Mouse (Mus musculus) stomach, postnatal 0 days (tissue): Measurements from ENCODE around the gene Tagln2.

Experiments
- CTCF ChIP-seq: IDR thresholded peaks from 2 replicates; pipeline ENCODE4 v1.5.1; 2016; ENCODE audit warnings: antibody characterized with exemption, low read depth, mild to moderate bottlenecking, moderate library complexity
- EP300 ChIP-seq: optimal IDR thresholded peaks from 2 replicates; pipeline ENCODE3; 2016; ENCODE audit warnings: antibody characterized with exemption

GRCm38 (mm10) chr1:172504756-172505155 lies 4.9 kb downstream of the Tagln2 start:
- no peak for TF ChIP-seq EP300
- TF ChIP-seq CTCF, result no peak
